Mouse (Mus musculus): ENCODE data around the gene Uhrf2.

DNA sequence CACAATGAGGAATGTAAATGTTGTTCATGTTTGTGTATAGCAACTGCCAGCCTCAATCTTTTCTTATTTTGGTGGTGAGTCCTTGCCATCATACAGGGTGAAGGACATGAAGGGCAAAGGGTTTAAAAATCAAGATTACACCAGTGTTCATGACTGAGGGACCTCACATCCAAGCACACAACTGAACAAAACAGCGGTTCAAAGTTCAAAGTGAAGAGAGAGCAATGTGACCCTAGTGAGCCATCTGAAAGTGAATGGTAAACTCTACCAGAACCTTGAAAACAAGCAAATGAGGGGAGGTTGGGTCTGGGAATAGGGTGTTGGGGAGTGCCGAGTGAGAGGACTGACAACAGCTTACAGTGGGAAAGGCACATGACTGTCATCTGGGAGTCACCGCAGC lies 81.1 kb downstream of the Uhrf2 start:
- TF ChIP-seq CTCF (conservative IDR thresholded peaks at IDR 0.05; ENCODE audit: low read length) (no peak), POU5F1 (IDR thresholded peaks at IDR 0.05; ENCODE audit: borderline replicate concordance, low read length) (no peak), NANOG (IDR thresholded peaks at IDR 0.05; ENCODE audit: borderline replicate concordance, low read length) (no peak)

All from E14TG2a.4 (cell line).